Mouse (Mus musculus) small intestine, adult 2 months (tissue): Measurements from ENCODE around the gene Nrg3.

Experiments
- CTCF ChIP-seq: fragments of 200-500 bp; IDR thresholded peaks from 2 replicates; pipeline ENCODE4 v1.5.1; 2012; ENCODE audit warnings: low read depth, mild to moderate bottlenecking, control low read depth, inconsistent platforms, low read length, moderate library complexity, mixed read lengths; ENCODE audit not compliant: insufficient replicate concordance, insufficient read length; ENCODE audit errors: extremely low read depth
- POLR2A ChIP-seq: fragments of 200-500 bp; IDR thresholded peaks from 2 replicates; pipeline ENCODE4 v1.6.1; 2012; ENCODE audit warnings: low read depth, mild to moderate bottlenecking, control low read depth, inconsistent platforms, low read length, moderate library complexity

- TF ChIP-seq CTCF, result no peak
- TF ChIP-seq POLR2A, result no peak
Observed at GRCm38 (mm10) chr14:38835006-38835405, 637.9 kb downstream of the Nrg3 start.
